Mouse (Mus musculus): Measurements from ENCODE around the gene Spred1. TPM values are rescaled to one million over a fixed set of nuclear protein-coding genes. Genes with fewer than 3 reads are reported as not detected.

Spred1 gene
- polyA plus RNA-seq, 1 experiment: 6.3 TPM

- TF ChIP-seq GATA1 (IDR thresholded peaks at IDR 0.05; ENCODE audit: low read length): no peak
Measured at GRCm38 (mm10) chr2:117138932-117139331, 17.8 kb downstream of the Spred1 start.

- no peak for TF ChIP-seq GATA1 (IDR thresholded peaks at IDR 0.05; ENCODE audit: low read length)
Measured at GRCm38 (mm10) chr2:117139977-117140376, 18.8 kb downstream of the Spred1 start.

GRCm38 (mm10) chr2:117143106-117143505, 21.9 kb downstream of the Spred1 start:
- no peak for TF ChIP-seq GATA1 (IDR thresholded peaks at IDR 0.05; ENCODE audit: low read length)

GRCm38 (mm10) chr2:117146026-117146425, 24.9 kb downstream of the Spred1 start:
- no peak for TF ChIP-seq GATA1 (IDR thresholded peaks at IDR 0.05; ENCODE audit: low read length)

- no peak for TF ChIP-seq GATA1 (IDR thresholded peaks at IDR 0.05; ENCODE audit: low read length)
Measured at GRCm38 (mm10) chr2:117146617-117147016, 25.4 kb downstream of the Spred1 start.

- no peak for TF ChIP-seq GATA1 (IDR thresholded peaks at IDR 0.05; ENCODE audit: low read length)
Measured at GRCm38 (mm10) chr2:117152161-117152560, 31.0 kb downstream of the Spred1 start.

- no peak for TF ChIP-seq GATA1 (IDR thresholded peaks at IDR 0.05; ENCODE audit: low read length)
Measured at GRCm38 (mm10) chr2:117168379-117168778, 47.2 kb downstream of the Spred1 start.

- no peak for TF ChIP-seq GATA1 (IDR thresholded peaks at IDR 0.05; ENCODE audit: low read length)
Measured at GRCm38 (mm10) chr2:117169037-117169436, 47.9 kb downstream of the Spred1 start.

GRCm38 (mm10) chr2:117172981-117173380, 51.8 kb downstream of the Spred1 start:
- no peak for TF ChIP-seq GATA1 (IDR thresholded peaks at IDR 0.05; ENCODE audit: low read length)

- TF ChIP-seq GATA1 (IDR thresholded peaks at IDR 0.05; ENCODE audit: low read length): no peak
Measured at GRCm38 (mm10) chr2:117176066-117176465, 54.9 kb downstream of the Spred1 start.

GRCm38 (mm10) chr2:117176937-117177336, 55.8 kb downstream of the Spred1 start:
- TF ChIP-seq GATA1 (IDR thresholded peaks at IDR 0.05; ENCODE audit: low read length): no peak

GRCm38 (mm10) chr2:117180250-117180885, 59.2 kb downstream of the Spred1 start:
- TF ChIP-seq GATA1 (IDR thresholded peaks at IDR 0.05; ENCODE audit: low read length): no peak

- no peak for TF ChIP-seq GATA1 (IDR thresholded peaks at IDR 0.05; ENCODE audit: low read length)
Measured at GRCm38 (mm10) chr2:117185587-117185986, 64.4 kb downstream of the Spred1 start.

- TF ChIP-seq GATA1 (IDR thresholded peaks at IDR 0.05; ENCODE audit: low read length): no peak
Measured at GRCm38 (mm10) chr2:117190915-117191314, 69.7 kb downstream of the Spred1 start.

GRCm38 (mm10) chr2:117194309-117194708, 73.1 kb downstream of the Spred1 start:
- no peak for TF ChIP-seq GATA1 (IDR thresholded peaks at IDR 0.05; ENCODE audit: low read length)

GRCm38 (mm10) chr2:117195151-117195550, 74.0 kb downstream of the Spred1 start:
- TF ChIP-seq GATA1 (IDR thresholded peaks at IDR 0.05; ENCODE audit: low read length): no peak

- no peak for TF ChIP-seq GATA1 (IDR thresholded peaks at IDR 0.05; ENCODE audit: low read length)
Measured at GRCm38 (mm10) chr2:117195578-117195977, 74.4 kb downstream of the Spred1 start.
